Mouse (Mus musculus) retina, embryonic 14.5 days (tissue): ENCODE data around the gene Fads2.
A peak's percentile ranks its signal among the peaks of the same experiment; 100 is the strongest.
"Not testable (repeated sequence)": the region's sequence is repeated elsewhere in the genome, so short reads cannot be mapped to it uniquely, and the experiment has no call there.

Experiments used
- DNase-seq: peaks from one replicate; pipeline ENCODE4 v3.0.0-alpha.2; 2015; ENCODE audit warnings: low spot score

Fads2 gene

GRCm38 (mm10) chr19:10101341-10102053 is at the start of gene Fads2:
TSS of gene Fads2 (minus strand) at chr19:10101746.
- DNase-seq = peak; percentile 95

- DNase-seq = no peak
These were observed 47.6 kb upstream of the Fads2 start for GRCm38 (mm10) chr19:10149189-10149588.

DNA sequence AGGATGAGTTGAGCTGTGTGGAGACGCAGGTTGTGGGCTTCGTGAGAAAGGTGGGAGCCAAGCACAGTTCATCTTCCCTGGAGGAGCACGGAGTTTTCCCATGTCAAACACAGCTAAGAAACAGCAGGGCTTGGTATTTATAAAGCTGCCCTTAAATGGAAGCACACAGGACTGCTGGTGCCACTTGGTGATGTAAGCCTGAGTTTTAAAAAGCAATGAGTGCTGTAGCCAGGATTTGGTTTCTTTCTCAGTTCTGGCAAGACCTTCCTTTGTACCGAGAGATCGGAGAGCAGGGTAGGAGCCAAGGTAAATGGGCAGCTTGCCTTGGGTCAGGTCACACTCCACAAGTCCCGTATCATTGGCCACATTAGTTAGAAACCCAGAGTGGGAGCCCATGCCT is 47.0 kb upstream of the Fads2 start:
- no peak for DNase-seq

DNA sequence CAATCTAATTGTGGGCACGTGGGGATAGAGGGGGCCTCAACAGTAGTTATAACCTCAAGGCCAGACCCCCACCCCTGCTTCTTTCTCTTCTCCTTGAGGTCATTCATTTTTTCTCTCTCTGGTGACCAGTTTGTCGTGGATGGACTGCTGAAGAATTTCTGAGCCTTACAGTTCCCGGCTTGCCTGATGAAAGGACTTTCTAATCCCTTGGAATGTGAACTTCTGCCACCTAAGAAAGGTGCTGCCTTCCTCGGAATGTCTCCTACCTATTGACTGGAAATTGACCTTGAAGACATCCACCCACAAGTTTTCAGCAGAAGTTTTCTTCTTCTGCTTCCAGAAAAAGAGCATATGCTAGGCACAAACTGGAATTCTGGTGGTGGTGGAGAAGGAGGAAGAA is 42.9 kb upstream of the Fads2 start:
- DNase-seq = no peak

DNA sequence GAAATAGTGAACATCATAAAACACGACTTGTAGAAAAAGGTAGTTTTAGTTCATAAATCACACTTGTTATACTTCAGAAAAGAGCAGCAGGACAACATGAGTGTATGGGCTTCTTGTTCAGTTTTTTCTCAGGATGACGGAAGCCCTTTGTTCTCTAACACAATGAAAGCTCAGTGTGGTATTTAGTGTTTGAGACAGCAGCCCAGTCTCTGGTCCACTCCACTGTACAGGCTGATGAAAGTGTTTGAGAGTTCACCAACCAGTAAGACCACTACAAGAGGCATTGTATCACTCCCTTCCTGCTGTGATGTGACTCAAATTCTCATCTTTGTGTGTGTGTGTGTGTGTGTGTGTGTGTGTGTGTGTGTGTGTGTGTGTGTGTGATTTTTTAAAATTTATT is 42.1 kb upstream of the Fads2 start:
- peak; percentile 69 for DNase-seq

DNA sequence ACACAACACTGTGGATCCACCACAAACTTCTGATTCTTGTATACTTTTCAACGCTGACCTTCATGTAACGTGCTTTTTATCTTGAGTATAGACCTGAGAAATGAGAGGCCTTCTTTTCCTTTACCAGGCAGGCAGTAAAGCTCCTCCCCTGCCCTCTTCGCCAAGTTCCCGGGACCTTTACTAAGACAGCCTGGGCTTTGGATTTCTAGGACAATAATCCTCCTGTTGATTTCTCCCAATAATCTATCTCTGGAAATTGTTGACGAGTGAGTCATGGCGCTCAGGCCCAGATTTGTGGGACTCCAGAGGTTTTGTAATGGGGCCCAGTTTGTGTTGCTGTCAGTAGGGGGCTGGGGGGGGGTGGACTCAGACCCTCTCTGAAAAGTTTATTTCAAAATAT is 38.2 kb upstream of the Fads2 start:
- DNase-seq = no peak

DNA sequence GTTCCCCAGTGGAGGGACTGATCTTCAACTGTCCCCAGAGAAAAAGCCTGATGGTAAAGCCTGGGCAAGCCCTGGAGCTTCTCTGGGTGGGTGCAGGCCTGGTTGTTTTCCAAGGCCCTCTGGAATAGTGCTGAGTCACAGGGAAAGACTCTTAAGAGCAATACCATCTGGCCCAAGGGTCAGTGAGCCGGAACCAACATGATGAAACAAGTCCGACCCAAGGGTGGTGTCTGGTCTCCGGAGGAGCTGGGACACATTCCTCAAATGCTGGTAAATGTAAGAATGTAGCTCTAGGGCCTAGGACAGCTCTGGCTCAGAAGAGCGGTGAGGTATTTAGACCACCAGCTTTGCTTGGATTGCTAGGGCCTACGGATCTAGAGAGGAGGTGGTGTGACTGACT is 35.9 kb upstream of the Fads2 start:
- no peak for DNase-seq

GRCm38 (mm10) chr19:10134692-10135091 is 33.1 kb upstream of the Fads2 start:
- DNase-seq = no peak

- not testable (repeated sequence) for DNase-seq
These were observed 28.0 kb upstream of the Fads2 start for GRCm38 (mm10) chr19:10129547-10129946.

DNA sequence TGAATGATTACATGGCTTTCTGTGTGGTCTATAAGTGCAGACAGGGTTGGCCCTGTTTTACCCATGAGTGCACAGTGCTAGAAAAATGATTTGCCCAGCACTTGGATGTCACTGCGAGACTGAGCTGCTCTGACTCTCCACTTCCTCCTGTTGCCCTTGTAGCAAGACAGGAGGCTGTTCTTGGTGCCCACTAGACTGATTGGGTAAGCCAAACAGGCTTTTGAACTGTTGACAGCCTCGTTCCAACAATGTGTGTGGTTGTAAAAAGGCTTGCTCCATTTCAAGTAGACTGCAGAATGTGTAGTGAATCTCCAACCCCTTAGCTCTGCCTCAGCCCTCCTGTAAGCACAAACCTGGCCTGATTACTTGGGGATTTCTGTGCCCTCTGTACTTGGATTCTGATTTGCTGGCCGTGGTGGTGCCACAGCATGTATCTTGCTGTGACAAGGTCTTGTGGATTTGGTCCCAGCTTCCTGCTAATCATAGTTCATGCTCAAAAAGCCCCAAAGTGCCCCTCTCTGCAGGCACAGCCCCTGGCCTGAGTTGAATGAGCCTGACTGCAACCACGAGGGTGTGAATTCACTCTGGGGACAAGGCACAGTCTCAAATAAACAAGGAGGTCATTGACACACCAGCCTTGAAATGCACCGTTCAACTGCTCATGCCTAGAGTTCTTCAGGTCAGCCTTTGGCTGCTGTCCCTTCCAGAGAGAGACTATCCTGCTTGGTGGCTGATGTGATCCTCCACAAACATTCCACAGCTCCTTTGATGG is 25.1 kb upstream of the Fads2 start:
- no peak for DNase-seq

DNA sequence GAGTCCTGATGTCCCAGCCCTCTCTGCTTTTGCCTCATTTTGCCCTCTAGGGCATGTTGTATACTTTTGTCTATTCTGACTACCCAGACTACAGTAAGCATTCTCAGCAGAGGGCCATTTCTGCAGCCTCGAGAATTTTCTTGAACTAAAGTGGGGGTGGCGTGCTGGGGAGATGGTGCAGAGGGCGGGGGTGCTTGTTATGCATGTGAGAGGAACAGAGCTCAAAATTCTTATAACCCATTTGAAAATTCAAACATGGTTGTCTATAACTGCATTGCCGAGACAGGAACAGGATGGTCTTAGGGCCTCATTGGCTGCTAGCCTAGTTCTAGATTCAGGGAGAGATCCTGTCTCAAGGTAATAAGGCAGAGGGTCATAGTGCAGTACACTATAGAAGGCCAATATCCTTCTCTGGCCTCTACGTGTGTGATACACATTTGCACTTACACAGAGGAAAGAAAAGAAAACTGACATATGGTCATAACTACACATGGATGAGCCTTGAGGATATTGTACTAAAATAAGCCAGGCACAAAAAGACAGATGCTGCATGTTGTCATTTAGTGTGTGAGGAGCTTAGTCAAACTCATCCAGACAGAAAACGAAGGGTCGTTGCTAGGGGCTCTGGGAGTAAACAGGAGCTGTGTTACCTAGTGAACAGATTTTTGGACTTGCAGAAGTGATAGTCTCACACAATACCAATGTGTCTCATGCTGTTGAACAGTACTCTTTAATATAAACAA is 22.5 kb upstream of the Fads2 start:
- DNase-seq = peak; percentile 26

GRCm38 (mm10) chr19:10122021-10122631 is 20.6 kb upstream of the Fads2 start:
- no peak for DNase-seq

- no peak for DNase-seq
These were observed 15.1 kb upstream of the Fads2 start for GRCm38 (mm10) chr19:10116641-10117040.

DNA sequence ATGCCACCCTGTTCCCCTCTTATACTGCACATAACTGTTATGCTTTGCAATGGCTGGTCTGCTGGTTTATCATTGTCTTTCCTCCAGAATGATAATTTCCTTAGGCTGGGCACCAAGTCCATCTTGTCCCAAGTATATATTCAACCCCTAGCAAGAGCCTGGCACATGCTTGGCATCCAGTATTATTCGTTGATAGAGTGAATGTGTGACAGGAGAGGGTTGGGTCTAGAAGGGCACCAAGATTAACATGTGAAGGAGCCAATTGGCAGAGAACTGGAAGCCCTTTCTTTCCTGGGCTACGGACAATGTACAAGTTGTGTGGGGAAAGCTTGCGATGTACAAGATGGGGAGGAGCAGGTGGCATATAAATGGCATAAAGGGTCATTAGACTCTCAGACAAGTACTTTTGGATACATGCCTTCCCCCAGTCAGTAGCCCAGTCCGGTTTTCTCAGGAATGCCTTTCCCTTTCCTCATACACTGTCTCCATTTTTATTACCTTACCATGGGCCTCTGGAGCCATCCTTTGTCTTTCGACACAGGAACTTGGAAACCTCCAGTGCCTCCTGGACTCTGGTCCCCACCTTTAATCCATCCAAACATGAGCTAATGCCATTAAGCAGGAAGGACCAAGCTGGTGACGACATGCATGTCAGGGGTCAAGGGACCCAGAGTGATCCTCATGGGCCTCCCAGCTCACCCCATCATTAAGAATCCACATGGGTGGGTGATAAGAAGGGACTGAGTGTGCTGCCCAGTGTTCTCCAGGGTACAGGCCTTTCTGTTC is 14.0 kb upstream of the Fads2 start:
- no peak for DNase-seq

DNA sequence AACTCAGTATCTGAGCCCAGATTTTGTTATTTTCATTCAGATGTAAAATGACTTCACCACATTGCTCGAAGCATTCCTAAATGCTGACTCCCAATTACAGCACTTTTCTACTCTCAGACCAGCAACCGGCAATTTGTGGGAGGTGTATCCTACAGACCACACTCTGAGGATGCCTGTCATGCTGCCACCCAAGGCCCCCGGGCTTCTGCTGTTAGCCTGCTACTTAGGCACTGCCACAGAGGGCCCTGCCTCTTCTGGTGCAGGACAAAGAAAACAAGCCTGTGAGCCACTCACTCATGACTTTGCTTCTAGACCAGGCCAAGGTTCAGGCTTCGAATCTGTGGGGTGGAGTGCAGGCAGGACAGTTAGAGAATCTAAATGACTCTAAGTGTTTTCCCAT is 11.4 kb upstream of the Fads2 start:
- no peak for DNase-seq

- DNase-seq = no peak
These were observed 7.1 kb upstream of the Fads2 start for GRCm38 (mm10) chr19:10108666-10109065.

GRCm38 (mm10) chr19:10108129-10108528 is 6.6 kb upstream of the Fads2 start:
- DNase-seq = no peak

- no peak for DNase-seq
These were observed 5.6 kb upstream of the Fads2 start for GRCm38 (mm10) chr19:10107051-10107611.

DNA sequence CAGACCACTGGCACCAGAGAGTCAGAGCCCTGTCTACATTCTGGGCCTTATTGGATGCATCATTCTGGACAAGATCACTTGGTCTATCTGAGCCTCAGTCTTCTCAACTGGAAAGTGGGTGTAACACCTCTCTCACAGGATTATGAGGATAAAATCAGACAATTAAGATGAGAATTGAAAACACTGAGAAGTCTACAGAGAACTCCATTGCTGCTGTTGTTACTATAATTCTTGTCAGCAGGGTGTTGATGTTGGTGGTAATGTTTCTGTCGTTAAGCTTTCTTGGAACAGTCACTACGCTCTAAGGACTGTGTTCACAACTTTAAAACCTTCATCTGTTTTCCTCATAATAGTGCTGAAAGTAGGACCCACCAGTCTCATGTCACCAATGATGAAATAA is 5.1 kb upstream of the Fads2 start:
- DNase-seq = no peak

DNA sequence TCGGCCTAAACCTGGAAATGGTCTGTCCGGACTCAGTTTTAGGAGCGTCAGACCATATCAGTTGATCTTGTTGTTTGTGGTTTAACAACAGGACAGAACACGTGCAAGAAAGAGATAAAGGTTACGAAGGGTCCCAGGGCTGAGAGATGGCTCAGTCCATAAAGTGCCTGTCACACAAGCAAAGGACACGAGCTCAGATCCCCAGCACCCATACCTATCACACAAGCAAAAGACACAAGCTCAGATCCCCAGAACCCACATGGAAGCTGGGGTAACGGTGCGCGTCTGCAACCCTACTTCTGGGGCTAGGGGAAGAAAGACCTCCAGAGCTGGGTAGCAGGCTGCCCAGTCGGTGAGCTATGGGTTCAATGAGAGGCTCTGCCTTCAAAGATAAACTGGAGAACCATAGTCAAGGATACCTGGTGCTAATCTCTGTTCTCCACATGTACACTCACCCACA is 3.5 kb upstream of the Fads2 start:
- DNase-seq = no peak

DNA sequence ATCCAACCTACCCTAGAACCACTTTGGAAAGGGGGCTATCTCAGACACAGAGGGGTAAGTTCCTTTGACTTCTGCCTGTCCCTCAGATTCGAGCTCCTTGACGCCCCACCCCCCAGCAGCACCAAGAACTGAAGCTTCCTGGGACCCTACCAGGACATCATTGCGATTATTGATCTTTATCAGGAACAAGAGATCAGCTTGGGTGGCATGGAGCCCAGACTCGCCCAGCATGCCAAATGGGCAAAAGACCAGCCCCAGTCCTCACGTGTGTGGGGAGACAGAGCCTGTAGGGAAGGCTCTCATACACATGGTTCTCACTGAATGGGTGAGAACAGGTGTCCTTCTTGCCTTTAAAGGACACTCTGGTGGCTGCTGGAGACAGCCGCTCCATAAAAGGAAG is 2.7 kb upstream of the Fads2 start:
- DNase-seq = no peak
